Comparison of ENCODE assay signal across 24 mouse cellular contexts in the genomic region with DNA sequence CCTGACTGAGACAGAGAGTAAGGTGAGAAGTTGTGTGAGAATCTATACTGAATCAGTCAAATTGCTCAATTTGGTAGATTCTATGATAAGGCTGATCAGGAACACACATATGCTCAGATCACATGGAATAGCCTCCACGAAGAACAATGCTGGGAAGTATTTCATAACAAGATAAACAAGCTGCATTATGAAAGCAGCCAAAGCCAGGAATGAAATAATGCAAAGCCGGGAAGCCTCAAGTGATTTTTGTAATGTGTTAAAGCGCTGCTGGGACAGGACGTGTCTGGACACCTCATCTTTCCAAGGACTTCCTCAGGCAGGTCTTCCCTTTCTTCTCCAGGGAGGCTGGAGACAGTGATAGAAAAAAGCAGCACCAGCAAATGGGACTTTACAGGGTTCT. TPM values are rescaled to one million over a fixed set of nuclear protein-coding genes. Genes with fewer than 3 reads are reported as not detected.
DNase-seq lines count a peak whose midpoint lies in the region; ATAC-seq and TF ChIP-seq lines count a peak whose summit lies in the region.
"Had no signal": no experiment of that assay in that cellular context is flagged by ENCODE, and none has a peak within 500 bp of the region (broad histone marks: within the 10 kb centered on the region; RNA-seq: fewer than 3 reads in every experiment).

No protein-coding gene starts in this region.

- TF ChIP-seq CTCF in heart, adult 2 months (IDR thresholded peaks at IDR 0.05): no peak
- TF ChIP-seq CTCF in MEL (IDR thresholded peaks at IDR 0.05 in 2 of 3, conservative IDR thresholded peaks at IDR 0.05 in 1 of 3; ENCODE audit: control insufficient read depth in 1 of 3, insufficient read depth in 1 of 3, low read depth in 2 of 3, low read length in 3 of 3, poor library complexity in 1 of 3, severe bottlenecking in 1 of 3): no peak

- H3K36me3 ChIP-seq in heart, adult 2 months (ENCODE audit: control insufficient read depth, insufficient read depth, low read length): no peaks in the 10 kb centered on the region; the same call in none of the 2 replicates
- H3K36me3 ChIP-seq in liver, embryonic 12.5 days: peaks cover 27% of the 10 kb centered on the region
- peaks cover 12 to 22% of the 10 kb centered on the region in 2 experiments for H3K36me3 ChIP-seq in MEL (ENCODE audit: control insufficient read depth in 1 of 2, insufficient read depth in 2 of 2, low read length in 2 of 2)

- H3K4me2 ChIP-seq in liver, embryonic 12.5 days: 0 out of 2 replicates have a peak overlapping the region, but pooled peaks have one; percentile 6
- H3K4me2 ChIP-seq: embryonic facial prominence, embryonic 12.5 days; forebrain, embryonic 12.5 days had no signal

- DNase-seq in heart, adult 11 months: peak; percentile 79
- no peak for DNase-seq in heart, adult 2 months
- no peak for DNase-seq in liver
- no peak for DNase-seq in MEL (ENCODE audit: low read depth, low spot score)
- DNase-seq in gonadal fat pad, adult 2 months (ENCODE audit: low read depth): peak; percentile 100
- DNase-seq in right cerebral cortex, adult 18-20 months: no peak
- DNase-seq in embryo, embryonic 10.5 days (ENCODE audit: low spot score): no peak
- DNase-seq: adrenal gland, adult 2 months; adrenal gland, postnatal 10 days; adrenal gland, postnatal 25 days; cerebellum, adult 11 months; cerebellum, adult 18-20 months; cerebellum, adult 8-10 months; cerebellum, adult 9-11 months; cerebellum, postnatal 14 days; cerebellum, postnatal 36 days had no signal

- no peak overlapping the region for H3K27ac ChIP-seq in heart, adult 2 months
- H3K27ac ChIP-seq in liver, embryonic 12.5 days: no peak overlapping the region
- H3K27ac ChIP-seq in MEL (ENCODE audit: control insufficient read depth, low read depth, low read length): peak overlapping the region; percentile 22; the same call in 1 of the 2 replicates
- H3K27ac ChIP-seq: embryonic facial prominence, embryonic 10.5 days; embryonic facial prominence, embryonic 12.5 days; forebrain, embryonic 10.5 days; forebrain, embryonic 12.5 days had no signal

- no peak for TF ChIP-seq POLR2A in heart, adult 2 months (IDR thresholded peaks at IDR 0.05; ENCODE audit: insufficient read depth, low read depth, low read length)
- no peak for TF ChIP-seq POLR2A in MEL (IDR thresholded peaks at IDR 0.05; ENCODE audit: control insufficient read depth in 1 of 2, insufficient read depth in 1 of 2, low read depth in 1 of 2, low read length in 2 of 2, poor library complexity in 1 of 2)

- H3K4me1 ChIP-seq in heart, adult 2 months (ENCODE audit: control insufficient read depth, insufficient read depth, low read length): no peaks in the 10 kb centered on the region; the same call in 1 of the 2 replicates
- H3K4me1 ChIP-seq in liver, embryonic 12.5 days: peaks cover 29% of the 10 kb centered on the region
- peaks cover 15 to 17% of the 10 kb centered on the region in 2 experiments for H3K4me1 ChIP-seq in MEL (ENCODE audit: control insufficient read depth in 1 of 2, insufficient read depth in 2 of 2, low read length in 2 of 2)
- H3K4me1 ChIP-seq: embryonic facial prominence, embryonic 10.5 days; embryonic facial prominence, embryonic 12.5 days; forebrain, embryonic 10.5 days; forebrain, embryonic 12.5 days had no signal

- intact Hi-C loops in heart, adult 2 months (cut with DNase I): no loop called here

- TF ChIP-seq RAD21 in MEL (IDR thresholded peaks at IDR 0.05; ENCODE audit: low read depth, low read length): no peak

- H3K4me3 ChIP-seq in heart, adult 2 months: no peak overlapping the region
- H3K4me3 ChIP-seq in liver, embryonic 12.5 days: no peak overlapping the region
- H3K4me3 ChIP-seq in MEL (ENCODE audit: control insufficient read depth in 1 of 2, insufficient read depth in 1 of 2, low read depth in 2 of 2, low read length in 2 of 2): no peak overlapping the region
- H3K4me3 ChIP-seq: embryonic facial prominence, embryonic 10.5 days; embryonic facial prominence, embryonic 12.5 days; forebrain, embryonic 10.5 days; forebrain, embryonic 12.5 days had no signal

- WGBS in heart, adult 2 months: 51% methylated on average over 4 of the region's 4 CpGs
- 73% methylated on average over 4 of the region's 4 CpGs for WGBS in liver, embryonic 12.5 days (ENCODE audit: insufficient replicate concordance)

- H3K9me3 ChIP-seq in liver, embryonic 12.5 days (replicated peaks): no peaks in the 10 kb centered on the region
- H3K9me3 ChIP-seq in MEL (replicated peaks; ENCODE audit: insufficient read depth, low read length): no peaks in the 10 kb centered on the region
- H3K9me3 ChIP-seq: embryonic facial prominence, embryonic 10.5 days; embryonic facial prominence, embryonic 12.5 days; forebrain, embryonic 10.5 days; forebrain, embryonic 12.5 days; G1E had no signal

- no peak overlapping the region for H3K9ac ChIP-seq in heart, adult 2 months (ENCODE audit: low read depth, low read length)
- no peak overlapping the region for H3K9ac ChIP-seq in liver, embryonic 12.5 days
- no peak overlapping the region for H3K9ac ChIP-seq in MEL (ENCODE audit: control insufficient read depth, low read depth, low read length, poor library complexity, severe bottlenecking)
- H3K9ac ChIP-seq: embryonic facial prominence, embryonic 12.5 days; forebrain, embryonic 12.5 days had no signal

- no peak for ATAC-seq in liver, embryonic 12.5 days
- ATAC-seq: forebrain, embryonic 14.5 days; forebrain, embryonic 16.5 days had no signal

- no peaks in the 10 kb centered on the region for H3K79me2 ChIP-seq in heart, adult 2 months (replicated peaks; ENCODE audit: control insufficient read depth, insufficient read depth, low read length)
- H3K79me2 ChIP-seq in MEL (ENCODE audit: control insufficient read depth, insufficient read depth, low read length, poor library complexity): peaks cover 10% of the 10 kb centered on the region

- no peak for TF ChIP-seq EP300 in heart, adult 2 months (IDR thresholded peaks at IDR 0.05; ENCODE audit: insufficient read depth, low read depth, low read length)
- no peak for TF ChIP-seq EP300 in MEL (IDR thresholded peaks at IDR 0.05; ENCODE audit: low read depth in 1 of 2, low read length in 2 of 2)

- H3K27me3 ChIP-seq in heart, adult 2 months (ENCODE audit: control insufficient read depth, insufficient read depth, low read length): no peaks in the 10 kb centered on the region
- H3K27me3 ChIP-seq in liver, embryonic 12.5 days (replicated peaks): no peaks in the 10 kb centered on the region
- H3K27me3 ChIP-seq in MEL (ENCODE audit: control insufficient read depth in 1 of 2, insufficient read depth in 2 of 2, low read length in 2 of 2): no peaks in the 10 kb centered on the region
- H3K27me3 ChIP-seq: embryonic facial prominence, embryonic 12.5 days; forebrain, embryonic 12.5 days had no signal

TF ChIP-seq in MEL, 35 proteins besides CTCF, POLR2A, EP300 and RAD21:
- TF ChIP-seq ZC3H11A (IDR thresholded peaks at IDR 0.05; ENCODE audit: low read depth, low read length): no peak
- TF ChIP-seq TBP (IDR thresholded peaks at IDR 0.05; ENCODE audit: low read depth, low read length): no peak
- no peak for TF ChIP-seq USF2 (IDR thresholded peaks at IDR 0.05; ENCODE audit: borderline replicate concordance in 1 of 2, insufficient read depth in 1 of 2, low read depth in 1 of 2, low read length in 2 of 2)
- no peak for TF ChIP-seq MYB (IDR thresholded peaks at IDR 0.05; ENCODE audit: low read depth, low read length)
- TF ChIP-seq MAZ (IDR thresholded peaks at IDR 0.05; ENCODE audit: low read depth, low read length): no peak
- TF ChIP-seq NELFE (IDR thresholded peaks at IDR 0.05; ENCODE audit: low read depth, low read length): no peak
- TF ChIP-seq MYC (IDR thresholded peaks at IDR 0.05; ENCODE audit: low read depth, low read length): no peak
- TF ChIP-seq POLR2AphosphoS2 (IDR thresholded peaks at IDR 0.05; ENCODE audit: low read length): no peak
- no peak for TF ChIP-seq MXI1 (IDR thresholded peaks at IDR 0.05; ENCODE audit: low read depth, low read length)
- TF ChIP-seq TCF12 (IDR thresholded peaks at IDR 0.05; ENCODE audit: low read depth, low read length): no peak
TF ChIP-seq in MEL: peak in this region for 0.

RNA-seq across cellular contexts. Expression of a gene that starts 4.9 kb away (rescaled TPM):
- 10 to 100 TPM; 52.2 to 99.8 TPM for total RNA-seq in heart, adult 2 months (2021)
- polyA plus RNA-seq in heart, adult 2 months (2012; rRNA removed): 24.0 and 50.6 TPM in 2 replicates
- polyA plus RNA-seq in liver, embryonic 12.5 days (2016; fragmentation: Nextera tagmentation; extraction: Ambion mirVana): 47.6 and 54.2 TPM in 2 replicates
- 32.6 and 41.1 TPM in 2 replicates for total RNA-seq in MEL (2012; rRNA removed)
- 10 to 100 TPM; 76.8 to 87.5 TPM for polyA plus RNA-seq in MEL (2012; ENCODE audit: insufficient read depth in 1 of 2, insufficient read length in 2 of 2, low read depth in 1 of 2, low replicate concordance in 2 of 2, missing spikeins in 1 of 2)
- polyA plus RNA-seq in gonadal fat pad, adult 2 months (2012; rRNA removed): 37.0 and 38.9 TPM in 2 replicates

RNA-seq across cellular contexts. Expression of a gene that starts 43.5 kb away (rescaled TPM):
- under 1 TPM; 0.34 to 0.66 TPM for total RNA-seq in heart, adult 2 months (2021)
- polyA plus RNA-seq in heart, adult 2 months (2012; rRNA removed): 0.20 and 0.35 TPM in 2 replicates
- 69.1 and 69.8 TPM in 2 replicates for polyA plus RNA-seq in liver, embryonic 12.5 days (2016; fragmentation: Nextera tagmentation; extraction: Ambion mirVana)
- total RNA-seq in MEL (2012; rRNA removed): 50.5 and 62.6 TPM in 2 replicates
- 10 to 100 TPM; 44.8 to 50.1 TPM for polyA plus RNA-seq in MEL (2012; ENCODE audit: insufficient read depth in 1 of 2, insufficient read length in 2 of 2, low read depth in 1 of 2, low replicate concordance in 2 of 2, missing spikeins in 1 of 2)
- 0.53 and 0.71 TPM in 2 replicates for polyA plus RNA-seq in gonadal fat pad, adult 2 months (2012; rRNA removed)

Comparison
In these comparisons a context has a peak if more than half of its experiments do, and no peak if none do; other contexts are left out.
1. DNase-seq: peak in heart, adult 11 months (single experiment) and gonadal fat pad, adult 2 months (single experiment); none in heart, adult 2 months (0 of 2), liver (single experiment), MEL (single experiment), right cerebral cortex, adult 18-20 months (single experiment) and embryo, embryonic 10.5 days (single experiment).
2. RNA of a gene that starts 43.5 kb away (polyA plus RNA-seq): 69.1 to 69.8 TPM in liver, embryonic 12.5 days and 44.8 to 50.1 TPM in MEL; 0.53 to 0.71 TPM in gonadal fat pad, adult 2 months and 0.20 to 0.35 TPM in heart, adult 2 months; every median in the first group is over 10 times any median in the second.